Mouse (Mus musculus) left cerebral cortex, adult 11 months (tissue): Measurements from ENCODE around the gene Shank1.

Source experiments
- DNase-seq: peaks from one replicate; pipeline ENCODE4 v3.0.0; 2022; ENCODE audit warnings: low spot score

Gene Shank1

GRCm38 (mm10) chr7:44304775-44305641, 5.0 kb upstream of the Shank1 start:
- peak; percentile 98 for DNase-seq

GRCm38 (mm10) chr7:44305686-44306085, 4.4 kb upstream of the Shank1 start:
- DNase-seq = no peak

- no peak for DNase-seq
Observed at GRCm38 (mm10) chr7:44306516-44307240, 3.4 kb upstream of the Shank1 start, which contains the start of gene Clec11a. Gene Clec11a (minus strand): TSS chr7:44306902.

GRCm38 (mm10) chr7:44307261-44308020, 2.6 kb upstream of the Shank1 start:
- DNase-seq = no peak

- DNase-seq = no peak
Observed at GRCm38 (mm10) chr7:44310285-44310877, 328 bp downstream of the Shank1 start.

GRCm38 (mm10) chr7:44310878-44311712, 1.0 kb downstream of the Shank1 start:
- no peak for DNase-seq

GRCm38 (mm10) chr7:44311713-44312304, 1.8 kb downstream of the Shank1 start:
- DNase-seq = no peak

GRCm38 (mm10) chr7:44312484-44312883, 2.4 kb downstream of the Shank1 start:
- DNase-seq = no peak

GRCm38 (mm10) chr7:44317913-44318312, 7.9 kb downstream of the Shank1 start:
- DNase-seq = no peak

GRCm38 (mm10) chr7:44320886-44321285, 10.8 kb downstream of the Shank1 start:
- DNase-seq = no peak

- no peak for DNase-seq
Observed at GRCm38 (mm10) chr7:44322290-44322689, 12.2 kb downstream of the Shank1 start.

GRCm38 (mm10) chr7:44326614-44327013, 16.6 kb downstream of the Shank1 start:
- DNase-seq = no peak

- DNase-seq = no peak
Observed at GRCm38 (mm10) chr7:44332336-44332735, 22.3 kb downstream of the Shank1 start.

GRCm38 (mm10) chr7:44334139-44334538, 24.1 kb downstream of the Shank1 start:
- DNase-seq = no peak

- no peak for DNase-seq
Observed at GRCm38 (mm10) chr7:44335031-44335878, 25.2 kb downstream of the Shank1 start.

- peak; percentile 67 for DNase-seq
Observed at GRCm38 (mm10) chr7:44336046-44337021, 26.3 kb downstream of the Shank1 start.

- no peak for DNase-seq
Observed at GRCm38 (mm10) chr7:44337121-44337849, 27.2 kb downstream of the Shank1 start.

- DNase-seq = no peak
Observed at GRCm38 (mm10) chr7:44340226-44340625, 30.2 kb downstream of the Shank1 start.
